Mouse (Mus musculus) C2C12 (cell line): ENCODE data around the gene Klf1.

Experiments used
- CTCF ChIP-seq: IDR thresholded peaks from one replicate; pipeline ENCODE4 v1.5.1; 2011; ENCODE audit not compliant: control insufficient read depth, insufficient read depth, insufficient read length
- USF1 ChIP-seq: IDR thresholded peaks from one replicate; pipeline ENCODE4 v1.6.1; 2011; ENCODE audit warnings: low read depth, mild to moderate bottlenecking, control low read depth, moderate library complexity

GRCm38 (mm10) chr8:84949753-84950152 lies 48.0 kb downstream of the Klf1 start:
- TF ChIP-seq CTCF (no peak), USF1 (no peak)
